Mouse (Mus musculus) limb, embryonic 14.5 days (tissue): ENCODE results near the gene Apip. TPM values are rescaled to one million over a fixed set of nuclear protein-coding genes. Genes with fewer than 3 reads are reported as not detected.

Experiments used
- ATAC-seq: fragments of 200-750 bp; cut with Nextera tagmentation; 2 replicates; pipeline ENCODE4 v1.8.0; 2017; ENCODE audit warnings: low read depth, moderate number of reproducible peaks, moderate TSS enrichment; ENCODE audit not compliant: low FRiP score
- DNase-seq: peaks from one replicate; pipeline ENCODE4 v3.0.0-alpha.2; 2015; ENCODE audit warnings: low spot score
- H3K27ac ChIP-seq: fragments of 300-500 bp; sonication (generic); replicated peaks from 2 replicates; pipeline ENCODE4 v1.5.1; 2014; ENCODE audit warnings: low read depth, mild to moderate bottlenecking, low read length, moderate library complexity, mixed read lengths
- H3K27me3 ChIP-seq: fragments of 300-500 bp; sonication (generic); 2 replicates; pipeline ENCODE4 v1.6.1; 2014; ENCODE audit warnings: low read length, mixed read lengths; ENCODE audit not compliant: control insufficient read depth, insufficient read depth
- H3K36me3 ChIP-seq: fragments of 300-500 bp; sonication (generic); 2 replicates; pipeline ENCODE4 v1.6.1; 2014; ENCODE audit warnings: mild to moderate bottlenecking, low read length, moderate library complexity, mixed read lengths; ENCODE audit not compliant: control insufficient read depth, insufficient read depth
- H3K4me1 ChIP-seq: fragments of 300-500 bp; sonication (generic); 2 replicates; pipeline ENCODE4 v1.6.1; 2014; ENCODE audit warnings: antibody characterized with exemption, low read length, mixed read lengths; ENCODE audit not compliant: control insufficient read depth, insufficient read depth
- H3K4me2 ChIP-seq: fragments of 300-500 bp; sonication (generic); replicated peaks from 2 replicates; pipeline ENCODE4 v1.6.1; 2014; ENCODE audit warnings: low read depth, mild to moderate bottlenecking, low read length, moderate library complexity; ENCODE audit not compliant: severe bottlenecking
- H3K4me3 ChIP-seq: fragments of 300-500 bp; sonication (generic); replicated peaks from 2 replicates; pipeline ENCODE4 v1.5.1; 2014; ENCODE audit warnings: low read length
- H3K9ac ChIP-seq: fragments of 300-500 bp; sonication (generic); 2 replicates; pipeline ENCODE4 v1.6.1; 2014; ENCODE audit warnings: mild to moderate bottlenecking, low read depth, low read length, moderate library complexity; ENCODE audit not compliant: severe bottlenecking
- H3K9me3 ChIP-seq: fragments of 300-500 bp; sonication (generic); 2 replicates; pipeline ENCODE4 v1.6.1; 2016; ENCODE audit warnings: low read length; ENCODE audit not compliant: control insufficient read depth
- POLR2A ChIP-seq: fragments of 200-500 bp; IDR thresholded peaks from 2 replicates; pipeline ENCODE4 v1.8.0; 2012; ENCODE audit warnings: inconsistent platforms, mild to moderate bottlenecking, moderate library complexity, borderline replicate concordance; ENCODE audit not compliant: insufficient read depth, insufficient read length; ENCODE audit errors: extremely low read depth
- WGBS: fragments of 180-500 bp; shearing (Covaris S2); extraction: QIAGEN DNeasy Blood & Tissue Kit; methylation state at CpG from one replicate; pipeline ENCODE4 v1.1.7; 2014; 5-methylcytosine and 5-hydroxymethylcytosine counted together
- polyA plus RNA-seq, 2 experiments: library from polyadenylated mRNA; depleted of rRNA in 1 of 2; stranded (reverse) in 1 of 2; unstranded in 1 of 2; fragments of >200 nt; fragmentation: Nextera tagmentation in 1 of 2; extraction: Ambion mirVana in 1 of 2; gene quantifications; 2 replicates each; pipeline versions ENCODE4 v1.2.1 to v1.2.3; 2012 to 2014

Gene Apip
- polyA plus RNA-seq, 2 experiments, result 57.8 to 80.4 TPM

DNA sequence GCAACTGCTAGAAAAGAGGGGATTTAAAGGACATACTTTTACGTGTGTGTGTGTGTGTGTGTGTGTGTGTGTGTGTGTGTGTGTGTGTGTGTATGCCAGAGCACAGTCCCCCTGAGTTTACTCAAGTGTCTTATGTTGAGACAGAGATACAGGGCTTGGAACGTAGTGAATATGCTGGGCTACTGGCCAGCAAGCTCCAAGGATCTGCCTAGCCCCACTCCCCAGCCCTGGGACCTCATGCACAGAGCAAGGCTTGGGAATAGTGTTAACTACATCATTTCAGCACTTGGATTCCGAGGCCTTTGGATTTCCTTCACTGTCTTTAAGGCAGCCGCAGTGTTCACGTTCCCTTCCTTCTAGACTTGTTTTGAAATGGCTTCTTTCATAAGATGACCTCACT lies 29.1 kb downstream of the Apip start:
- no peaks in the 10 kb centered on the region for H3K36me3 ChIP-seq
- H3K9ac ChIP-seq, result no peak overlapping the region
- no peaks in the 10 kb centered on the region for H3K27me3 ChIP-seq
- no peaks in the 10 kb centered on the region for H3K9me3 ChIP-seq
- H3K4me1 ChIP-seq, result no peaks in the 10 kb centered on the region
- H3K27ac ChIP-seq, result no peak overlapping the region
- DNase-seq (no peak), ATAC-seq (peak; percentile 50; the same call in 1 of the 2 replicates)
- H3K4me3 ChIP-seq, result no peak overlapping the region
- WGBS, result 55% methylated on average over 5 of the region's 5 CpGs
- TF ChIP-seq POLR2A, result no peak
- no peak overlapping the region for H3K4me2 ChIP-seq

DNA sequence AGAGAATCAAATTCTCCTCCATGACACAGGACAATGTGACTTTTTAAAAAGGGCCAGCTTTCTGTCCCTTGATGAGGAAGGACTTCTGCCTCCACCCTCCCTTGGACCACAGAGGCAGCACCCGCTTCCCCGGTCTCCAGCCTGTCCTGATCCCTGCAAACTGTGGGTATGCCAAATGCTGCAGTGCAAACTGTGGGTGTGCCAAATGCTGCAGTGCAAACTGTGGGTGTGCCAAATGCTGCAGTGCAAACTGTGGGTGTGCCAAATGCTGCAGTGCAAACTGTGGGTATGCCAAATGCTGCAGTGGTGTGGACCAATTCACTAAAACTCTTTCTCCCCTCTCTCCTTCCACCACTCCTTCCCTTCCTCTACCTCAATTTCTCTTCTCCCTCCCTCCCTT lies 32.7 kb downstream of the Apip start:
- no peak for TF ChIP-seq POLR2A
- ATAC-seq (no peak), DNase-seq (no peak)
- H3K4me2 ChIP-seq, result no peak overlapping the region
- no peaks in the 10 kb centered on the region for H3K36me3 ChIP-seq
- H3K9ac ChIP-seq, result no peak overlapping the region
- H3K27ac ChIP-seq, result no peak overlapping the region
- WGBS, result 88% methylated on average over 2 of the region's 2 CpGs
- H3K4me3 ChIP-seq, result no peak overlapping the region
- H3K27me3 ChIP-seq, result no peaks in the 10 kb centered on the region
- no peaks in the 10 kb centered on the region for H3K4me1 ChIP-seq
- H3K9me3 ChIP-seq, result no peaks in the 10 kb centered on the region

DNA sequence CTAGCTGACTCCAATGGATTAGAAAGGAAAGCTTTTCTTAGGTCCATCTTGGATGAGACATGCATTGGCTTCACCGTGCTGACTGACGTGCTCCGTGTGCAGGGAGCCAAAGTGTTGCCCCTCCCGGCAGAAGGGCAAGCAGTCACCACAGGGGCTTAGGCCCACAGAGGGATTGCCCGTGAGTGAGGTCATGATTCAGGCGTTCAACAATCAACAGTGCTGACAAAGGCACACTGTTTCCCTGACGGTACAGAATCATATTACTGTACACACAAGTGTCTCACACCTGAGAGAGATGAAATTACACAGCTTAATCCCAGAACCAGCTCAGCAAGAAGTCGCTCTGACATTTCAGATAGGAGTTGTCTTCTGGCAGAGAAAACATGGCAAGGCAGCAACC lies 38.2 kb downstream of the Apip start:
- H3K9me3 ChIP-seq, result no peaks in the 10 kb centered on the region
- no peak overlapping the region for H3K4me2 ChIP-seq
- no peak for DNase-seq
- H3K4me1 ChIP-seq, result no peaks in the 10 kb centered on the region
- 67% methylated on average over 8 of the region's 8 CpGs for WGBS
- no peak for ATAC-seq
- H3K27me3 ChIP-seq, result no peaks in the 10 kb centered on the region
- H3K27ac ChIP-seq, result no peak overlapping the region
- no peak overlapping the region for H3K4me3 ChIP-seq
- TF ChIP-seq POLR2A, result no peak
- no peaks in the 10 kb centered on the region for H3K36me3 ChIP-seq
- H3K9ac ChIP-seq, result no peak overlapping the region

DNA sequence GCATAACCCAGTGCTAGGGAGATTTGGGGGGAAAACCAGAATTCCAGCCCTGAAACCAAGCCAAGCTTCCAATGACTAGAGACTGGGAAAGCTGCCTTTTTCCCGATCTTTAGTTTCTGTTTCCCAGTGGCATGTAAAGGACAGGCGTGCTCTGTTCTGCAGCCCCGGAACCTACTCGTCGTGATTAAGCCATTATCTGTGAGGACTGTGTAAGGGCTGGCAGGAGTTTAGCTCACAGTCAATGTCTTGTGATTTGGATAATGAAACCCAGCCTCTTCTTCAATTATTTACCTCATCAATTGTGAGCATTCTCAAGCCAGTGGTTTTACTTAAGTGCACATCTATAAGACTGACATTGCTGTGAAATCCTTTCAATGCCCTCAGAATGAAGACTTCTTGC lies 43.7 kb downstream of the Apip start:
- WGBS, result 78% methylated on average over 5 of the region's 5 CpGs
- H3K27ac ChIP-seq, result no peak overlapping the region

DNA sequence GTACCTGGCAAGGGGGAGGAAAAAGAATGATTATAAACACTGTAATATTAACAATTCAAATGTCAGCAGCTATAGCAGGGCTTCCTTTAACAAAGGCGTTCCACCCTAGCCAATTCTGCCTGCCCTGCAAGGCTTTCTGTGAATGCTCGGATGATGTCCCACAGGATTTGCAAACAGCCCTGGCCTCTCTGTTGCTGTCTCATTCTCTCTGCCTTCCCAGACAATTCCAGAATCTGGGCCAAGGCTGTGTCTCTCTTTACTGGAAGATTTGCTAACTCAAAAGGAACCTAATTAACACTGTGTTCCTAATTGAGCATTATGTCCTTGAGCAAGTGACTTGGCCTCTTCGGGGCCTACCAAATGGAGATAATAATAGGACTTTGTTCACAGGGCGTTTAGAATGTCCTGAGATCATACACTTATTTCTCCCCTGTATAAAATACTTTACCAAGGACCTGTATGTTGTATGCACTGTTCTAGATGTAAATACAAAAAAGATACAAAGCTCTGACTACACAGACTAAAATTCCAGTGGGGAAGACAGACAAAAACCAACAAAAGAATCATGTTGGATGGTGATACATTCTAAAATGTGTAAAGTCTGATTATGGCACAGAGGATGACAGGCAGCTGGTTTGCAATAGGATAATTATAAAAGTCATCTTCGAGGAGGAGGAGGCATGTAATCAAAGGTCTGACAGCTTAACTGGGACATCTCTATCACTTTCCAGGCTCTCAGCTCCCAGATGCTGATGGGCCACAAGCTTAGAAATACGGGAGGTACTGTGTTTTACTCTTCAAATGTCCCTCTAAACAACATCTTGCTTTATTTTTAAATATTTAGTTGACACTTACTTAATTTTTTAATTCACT lies 45.1 kb downstream of the Apip start:
- TF ChIP-seq POLR2A, result no peak
- Histone ChIP-seq H3K36me3 (no peaks in the 10 kb centered on the region), H3K27me3 (no peaks in the 10 kb centered on the region), H3K4me1 (no peaks in the 10 kb centered on the region), H3K9ac (no peak overlapping the region), H3K9me3 (no peaks in the 10 kb centered on the region), H3K4me3 (no peak overlapping the region), H3K27ac (no peak overlapping the region), H3K4me2 (no peak overlapping the region)
- 75% methylated on average over 6 of the region's 6 CpGs for WGBS
- no peak for ATAC-seq
- no peak for DNase-seq

More for the DNA sequence above, 43.7 kb downstream of the Apip start:
- no peak overlapping the region for H3K4me3 ChIP-seq
- DNase-seq, result no peak
- H3K27me3 ChIP-seq, result no peaks in the 10 kb centered on the region
- no peak for ATAC-seq
- no peak overlapping the region for H3K4me2 ChIP-seq
- H3K4me1 ChIP-seq, result no peaks in the 10 kb centered on the region
- no peak overlapping the region for H3K9ac ChIP-seq
- H3K9me3 ChIP-seq, result no peaks in the 10 kb centered on the region
- no peak for TF ChIP-seq POLR2A
- H3K36me3 ChIP-seq, result no peaks in the 10 kb centered on the region
